22 mouse cellular contexts compared by ENCODE assay signal in the genomic region with DNA sequence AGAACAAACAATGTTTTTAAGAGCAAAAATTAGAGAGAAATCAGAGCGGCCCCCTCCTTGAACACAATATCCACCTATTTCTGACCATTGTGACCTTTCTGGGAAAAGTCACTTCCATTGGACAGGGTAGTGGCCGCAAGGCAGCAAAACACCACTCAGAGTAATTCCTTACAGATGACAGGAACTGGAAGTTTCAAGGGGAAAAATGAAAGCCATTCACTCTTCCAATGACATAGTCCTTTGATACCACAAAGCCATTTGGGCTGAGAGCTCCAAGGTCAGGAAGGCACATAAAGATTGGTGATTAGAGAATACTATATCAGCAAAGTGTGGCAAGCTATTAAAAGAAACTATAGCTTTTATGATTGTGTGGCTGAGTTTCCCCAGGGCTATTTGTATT.
"Had no signal": no experiment of that assay in that cellular context is flagged by ENCODE, and none has a peak within 500 bp of the region (broad histone marks: within the 10 kb centered on the region; RNA-seq: fewer than 3 reads in every experiment).

No protein-coding gene starts in this region.

- H3K9ac ChIP-seq: liver, embryonic 15.5 days; liver, postnatal 0 days; lung, embryonic 15.5 days; midbrain, embryonic 13.5 days; midbrain, embryonic 15.5 days; neural tube, embryonic 12.5 days; stomach, embryonic 15.5 days had no signal

- H3K4me2 ChIP-seq: liver, embryonic 15.5 days; lung, embryonic 15.5 days; midbrain, embryonic 11.5 days; midbrain, embryonic 13.5 days; midbrain, embryonic 15.5 days; neural tube, embryonic 12.5 days; stomach, embryonic 15.5 days had no signal

- H3K27me3 ChIP-seq: liver, embryonic 15.5 days; lung, embryonic 15.5 days; megakaryocyte, embryonic 14.5 days; midbrain, embryonic 13.5 days; midbrain, embryonic 15.5 days; neural tube, embryonic 12.5 days; stomach, embryonic 15.5 days had no signal

- DNase-seq: liver, postnatal 0 days; lung, adult 2 months; lung, postnatal 14 days; lung, postnatal 36 days; retina, postnatal 1 day; right cerebral cortex, adult 18-20 months; right cerebral cortex, postnatal 25 days; right cerebral cortex, postnatal 4 days; thymus, adult 18-20 months; thymus, postnatal 14 days; thymus, postnatal 36 days had no signal

- H3K4me1 ChIP-seq: liver, embryonic 15.5 days; lung, embryonic 15.5 days; megakaryocyte, embryonic 14.5 days; midbrain, embryonic 13.5 days; midbrain, embryonic 15.5 days; neural tube, embryonic 12.5 days; stomach, embryonic 15.5 days had no signal

- H3K9me3 ChIP-seq: liver, embryonic 15.5 days; lung, embryonic 15.5 days; megakaryocyte, embryonic 14.5 days; midbrain, embryonic 13.5 days; midbrain, embryonic 15.5 days; neural tube, embryonic 12.5 days; stomach, embryonic 15.5 days had no signal

- H3K27ac ChIP-seq: liver, embryonic 15.5 days; lung, embryonic 15.5 days; macrophage; midbrain, embryonic 13.5 days; midbrain, embryonic 15.5 days; neural tube, embryonic 12.5 days; stomach, embryonic 15.5 days; stomach, postnatal 0 days had no signal

- H3K4me3 ChIP-seq: liver, embryonic 15.5 days; lung, embryonic 15.5 days; megakaryocyte, embryonic 14.5 days; midbrain, embryonic 13.5 days; midbrain, embryonic 15.5 days; neural tube, embryonic 12.5 days; stomach, embryonic 15.5 days had no signal

- ATAC-seq: liver, postnatal 0 days; lung, postnatal 0 days; midbrain, embryonic 13.5 days; midbrain, embryonic 15.5 days had no signal

- H3K36me3 ChIP-seq: liver, embryonic 15.5 days; lung, embryonic 15.5 days; midbrain, embryonic 13.5 days; midbrain, embryonic 15.5 days; neural tube, embryonic 12.5 days; stomach, embryonic 15.5 days had no signal
